Mouse (Mus musculus): ENCODE measurements around the gene Zbtb12.
"Not testable (repeated sequence)": the region's sequence is repeated elsewhere in the genome, so short reads cannot be mapped to it uniquely, and the experiment has no call there.

Zbtb12 gene

DNA sequence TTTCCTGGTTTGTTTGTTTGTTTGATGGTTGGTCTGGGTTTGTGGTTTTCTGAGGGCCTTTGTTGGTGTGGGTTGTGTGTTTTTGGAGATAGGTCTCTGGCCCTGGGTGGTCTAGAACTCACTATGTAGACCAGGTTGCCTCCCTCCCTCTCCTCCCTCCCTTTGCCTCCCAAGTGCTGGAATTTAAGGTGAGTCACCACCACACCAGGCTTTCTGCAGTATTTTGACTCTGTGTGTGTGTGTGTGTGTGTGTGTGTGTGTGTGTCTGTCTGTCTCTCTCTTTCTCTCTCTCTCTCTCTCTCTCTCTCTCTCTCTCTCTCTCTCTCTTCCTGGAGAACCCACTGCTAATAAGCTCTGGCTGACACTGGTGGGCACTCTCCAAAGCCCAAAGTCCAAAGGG, 1.9 kb downstream of the Zbtb12 start:
- no peak for DNase-seq

DNA sequence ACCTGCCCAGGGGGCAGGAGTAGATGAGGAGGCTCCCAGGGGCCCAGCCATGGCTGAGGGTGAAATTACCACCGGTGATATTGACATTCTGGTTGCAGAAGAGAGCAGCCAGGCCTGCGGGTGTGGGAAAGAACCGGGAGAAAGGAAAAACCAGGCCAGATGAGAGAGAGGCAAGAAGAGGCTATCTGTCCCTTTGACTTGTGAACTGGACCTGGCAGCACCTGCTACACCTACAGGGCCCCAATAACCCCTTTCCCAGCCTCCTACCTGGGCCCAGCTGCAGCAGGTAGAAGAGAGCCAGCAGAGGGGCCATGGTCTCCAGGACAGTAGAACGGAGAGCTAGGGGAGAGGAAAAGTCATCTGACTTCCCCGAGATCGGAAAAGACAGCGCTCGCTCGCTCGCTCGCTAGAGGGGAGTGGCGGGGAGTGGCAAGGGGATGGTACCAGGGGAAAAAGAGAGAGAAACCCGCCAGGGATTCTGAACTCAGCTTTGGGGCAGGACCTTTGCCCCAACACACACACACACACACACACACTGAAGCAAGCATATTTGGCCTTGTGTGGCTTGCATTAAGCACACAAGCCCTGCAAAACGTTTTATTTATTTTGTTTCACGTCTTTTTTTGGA, 2.5 kb downstream of the Zbtb12 start, which contains the start of gene Gm20547:
Gm20547 (minus strand) TSS at position 360 of the 628 bp plus-strand sequence.
- no peak for DNase-seq

DNA sequence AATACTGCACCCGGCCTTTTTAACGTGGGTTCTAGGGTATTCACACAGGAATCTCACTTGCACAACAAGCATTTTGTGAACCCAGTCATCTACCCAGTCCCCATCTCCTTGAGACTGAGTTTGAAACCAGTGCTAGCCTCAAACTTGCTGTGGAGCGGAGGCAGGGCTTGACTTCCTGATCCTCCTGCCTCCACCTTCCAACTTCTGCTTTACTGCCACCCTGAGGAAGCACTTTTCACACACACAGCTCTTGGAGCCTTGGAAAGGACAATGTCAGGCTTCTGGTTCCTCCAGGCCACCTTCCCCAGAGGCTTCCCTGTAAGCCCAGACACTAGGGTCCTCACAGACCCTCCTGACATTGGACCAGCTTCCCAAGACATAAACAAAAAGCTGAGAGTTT, 4.0 kb downstream of the Zbtb12 start:
- DNase-seq = no peak

DNA sequence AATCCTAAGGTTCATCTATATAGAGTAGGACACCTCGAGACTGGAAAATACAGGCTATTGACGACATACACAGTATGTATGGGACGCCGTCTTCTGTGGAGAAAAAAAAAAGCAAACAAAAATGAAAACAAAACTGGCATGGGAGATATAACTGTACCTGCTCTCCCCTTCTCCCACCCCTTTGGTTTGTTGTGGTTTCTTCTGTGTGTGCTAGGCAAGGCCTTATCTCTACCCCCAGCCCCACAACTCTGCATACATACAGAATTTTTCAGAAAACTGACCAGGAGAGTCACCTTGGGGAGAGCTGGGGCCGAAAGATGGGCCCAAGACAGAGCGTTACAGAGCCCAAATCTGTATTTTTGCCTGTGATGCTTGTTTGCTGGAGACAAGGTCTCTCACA, 5.4 kb downstream of the Zbtb12 start:
- DNase-seq = no peak

DNA sequence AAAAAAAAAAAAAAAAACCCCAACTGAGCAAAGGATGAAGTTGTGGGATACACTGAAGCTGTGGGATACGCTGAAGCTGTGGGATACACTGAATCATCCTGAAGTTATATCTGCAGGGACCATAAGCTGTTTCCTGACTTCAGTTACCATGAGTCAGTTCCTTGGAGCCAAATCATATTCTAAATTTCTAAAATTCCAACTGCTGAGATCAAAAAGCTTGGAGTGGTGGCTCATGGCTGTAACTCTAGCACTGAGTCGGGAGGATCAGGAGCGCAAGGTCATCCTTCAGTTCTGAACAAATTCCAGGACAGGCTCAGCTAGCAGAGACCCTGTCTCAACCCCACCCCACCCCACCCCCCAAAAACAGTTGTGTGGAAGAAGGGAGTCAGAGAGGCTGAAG, 6.3 kb downstream of the Zbtb12 start:
- DNase-seq = no peak

DNA sequence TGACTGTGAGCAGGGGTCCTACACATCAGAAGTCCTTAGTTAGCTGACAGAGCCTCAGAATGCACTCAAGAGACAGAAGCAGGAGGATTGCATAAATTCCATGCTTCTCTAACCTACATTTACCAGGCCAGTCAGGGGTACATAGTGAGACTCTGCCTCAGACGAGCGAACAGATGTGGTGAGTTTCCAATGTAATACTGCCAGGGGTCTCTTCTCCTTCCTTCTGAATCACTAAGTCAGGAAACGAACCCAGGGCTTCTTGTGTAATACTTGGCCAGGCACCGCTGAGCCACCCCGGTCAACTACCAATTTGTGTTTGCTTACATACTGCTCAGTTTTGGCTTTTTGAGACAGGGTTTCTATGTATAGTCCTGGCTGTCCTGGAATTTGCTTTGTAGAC, 8.7 kb downstream of the Zbtb12 start:
- no peak for DNase-seq

DNA sequence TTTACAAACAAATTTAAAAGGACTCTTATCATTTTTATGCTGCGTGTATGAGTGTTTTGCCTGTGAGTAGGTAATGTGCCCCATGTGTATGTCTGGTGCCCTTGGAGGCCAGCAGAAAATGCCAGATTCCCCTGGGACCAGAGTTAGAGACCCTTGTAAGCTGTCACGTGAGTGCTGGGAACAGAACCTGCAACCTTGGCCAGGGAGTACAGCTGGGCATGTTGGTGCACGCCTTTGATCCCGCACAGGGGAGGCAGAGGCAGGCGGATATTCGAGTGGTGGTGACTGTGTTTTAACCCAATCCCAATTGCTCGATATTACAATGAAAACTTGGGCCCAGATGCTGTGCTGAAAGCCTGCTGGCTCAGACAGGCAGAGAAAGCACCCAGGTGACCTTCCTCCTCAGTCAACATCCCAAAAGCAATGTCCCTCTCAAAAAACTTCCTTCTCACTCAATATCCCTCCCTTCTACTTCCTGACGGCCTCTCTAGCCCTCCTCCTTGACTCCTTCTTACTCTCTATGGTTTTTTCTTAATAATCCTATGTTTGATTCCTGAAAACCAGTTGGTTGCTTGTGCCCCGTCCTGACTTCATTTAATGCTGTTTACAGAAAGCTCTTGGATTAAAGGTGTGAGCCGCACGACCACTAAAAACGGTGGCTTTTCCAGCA, 10.9 kb downstream of the Zbtb12 start:
- DNase-seq = no peak

DNA sequence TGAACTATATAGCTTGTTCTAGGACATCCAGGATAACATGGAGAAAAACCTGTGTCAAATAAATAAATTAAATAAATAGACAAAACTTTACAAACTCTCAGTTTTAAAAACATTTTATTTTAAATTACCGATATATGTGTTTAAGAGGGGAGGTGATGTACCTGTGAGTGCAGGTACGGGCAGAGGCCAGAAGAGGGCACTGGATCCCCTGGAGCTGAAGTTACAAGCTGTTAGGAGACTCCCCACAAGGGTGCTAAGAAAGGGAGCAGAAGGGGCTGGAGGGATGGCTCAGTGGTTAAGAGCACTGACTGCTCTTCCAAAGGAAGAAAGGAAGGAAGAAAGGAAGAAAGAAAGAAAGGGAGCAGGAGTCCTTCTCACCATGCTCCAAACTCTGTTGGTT, 12.1 kb downstream of the Zbtb12 start:
- DNase-seq = no peak

DNA sequence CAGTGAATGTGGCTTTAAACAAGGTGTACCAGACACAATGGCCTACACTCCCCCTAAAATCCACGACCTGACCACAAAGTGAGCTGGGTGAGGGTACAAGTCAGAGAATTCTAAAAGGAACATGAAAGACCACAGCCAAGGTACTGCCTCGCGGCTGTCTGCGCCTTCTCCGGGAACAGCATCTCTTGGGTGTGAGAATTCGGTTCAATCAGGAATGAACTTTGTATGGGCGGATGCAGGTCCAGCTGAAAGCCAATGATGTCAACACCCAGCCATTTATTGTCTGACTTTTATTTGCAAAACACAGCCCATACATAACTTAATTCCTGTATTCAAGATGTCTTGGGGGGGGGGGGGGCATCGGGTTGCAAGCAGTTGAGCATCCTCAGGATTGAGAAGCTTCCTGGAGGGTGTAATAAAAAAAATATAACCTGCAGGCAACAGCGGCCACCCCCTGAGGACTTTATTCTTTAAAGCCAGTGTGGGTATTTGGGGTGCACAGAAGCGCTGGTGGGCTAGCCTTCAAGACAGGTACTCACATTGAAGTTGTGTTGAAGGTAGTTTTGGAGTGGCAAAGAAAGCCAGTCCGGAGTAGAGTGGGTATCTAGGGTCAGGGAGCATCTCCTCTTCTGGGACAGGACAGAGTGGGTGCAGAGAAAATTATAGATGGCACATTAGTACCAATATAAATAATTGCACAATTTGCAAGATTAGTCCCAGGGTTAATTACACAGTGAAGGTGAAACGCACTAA, 14.0 kb downstream of the Zbtb12 start:
- DNase-seq = no peak

DNA sequence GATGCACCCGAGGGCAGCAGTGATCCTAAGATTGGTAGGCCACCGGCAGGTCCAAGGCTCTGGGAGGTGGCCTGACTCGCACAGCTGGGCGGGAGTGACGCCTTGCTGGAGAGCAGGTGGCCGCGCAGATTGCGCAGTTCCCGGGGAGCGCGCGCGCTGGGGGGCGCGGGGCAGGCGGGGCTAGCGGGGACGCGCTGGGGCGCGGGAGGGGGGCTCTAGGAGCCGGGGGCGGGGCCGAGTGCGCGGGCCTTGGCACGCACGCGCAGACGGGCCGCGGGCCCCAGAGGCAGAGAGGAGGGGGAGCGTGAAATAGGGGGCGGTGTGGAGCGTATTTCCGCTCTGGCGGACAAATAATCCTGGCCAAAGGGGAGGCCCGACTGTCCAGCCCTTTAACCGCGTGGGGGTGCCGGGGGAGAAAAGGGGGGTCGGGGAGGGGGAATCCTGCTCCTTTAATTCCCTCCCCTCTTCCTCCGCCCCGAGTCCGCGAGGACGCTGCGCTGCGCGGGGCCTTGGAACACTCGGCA, 14.9 kb downstream of the Zbtb12 start:
- peak; percentile 96 for DNase-seq

DNA sequence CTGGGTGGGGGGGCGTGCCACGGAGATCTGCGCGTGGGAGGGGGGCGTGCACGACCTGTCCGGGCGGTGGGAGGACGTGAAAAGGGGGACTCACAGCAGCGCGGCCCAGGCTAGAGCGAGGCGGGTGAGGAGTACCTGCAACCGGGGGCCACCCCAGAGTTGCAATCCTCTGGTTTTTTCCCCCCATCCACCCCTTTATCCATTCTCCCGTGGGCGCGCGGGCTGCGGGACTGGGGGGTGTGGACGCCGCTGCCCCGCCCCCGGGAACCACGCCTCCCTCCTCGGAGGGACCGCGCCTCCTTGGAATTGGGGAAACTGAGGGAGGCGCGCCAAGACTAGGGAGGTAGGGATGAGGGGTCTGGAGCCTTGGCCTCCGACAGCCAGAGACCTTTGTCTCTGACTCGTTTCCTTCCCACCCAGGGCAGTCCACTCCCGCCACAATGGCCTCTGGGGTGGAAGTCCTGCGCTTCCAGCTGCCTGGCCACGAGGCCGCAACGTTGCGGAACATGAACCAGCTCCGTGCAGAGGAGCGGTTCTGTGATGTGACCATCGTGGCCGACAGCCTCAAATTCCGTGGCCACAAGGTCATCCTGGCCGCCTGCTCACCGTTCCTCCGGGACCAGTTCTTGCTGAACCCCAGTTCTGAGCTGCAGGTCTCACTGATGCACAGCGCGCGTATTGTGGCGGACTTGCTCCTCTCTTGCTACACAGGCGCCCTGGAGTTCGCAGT, 15.7 kb downstream of the Zbtb12 start:
- peak; percentile 55 for DNase-seq

DNA sequence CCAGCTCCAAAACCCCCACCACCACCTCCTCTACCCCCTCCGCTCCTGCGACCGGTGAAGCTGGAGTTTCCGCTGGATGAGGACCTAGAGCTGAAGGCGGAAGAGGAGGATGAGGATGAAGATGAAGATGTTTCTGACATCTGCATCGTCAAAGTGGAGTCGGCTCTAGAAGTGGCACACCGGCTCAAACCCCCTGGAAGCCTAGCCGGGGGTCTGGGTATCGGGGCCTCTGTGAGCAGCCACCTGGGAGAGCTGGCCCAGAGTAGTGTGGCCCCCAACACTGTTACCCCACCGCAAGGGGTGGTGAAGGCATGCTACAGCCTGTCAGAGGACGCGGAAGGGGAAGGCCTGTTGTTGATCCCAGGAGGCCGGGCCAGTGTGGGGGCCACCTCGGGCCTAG, 16.4 kb downstream of the Zbtb12 start:
- no peak for DNase-seq

DNA sequence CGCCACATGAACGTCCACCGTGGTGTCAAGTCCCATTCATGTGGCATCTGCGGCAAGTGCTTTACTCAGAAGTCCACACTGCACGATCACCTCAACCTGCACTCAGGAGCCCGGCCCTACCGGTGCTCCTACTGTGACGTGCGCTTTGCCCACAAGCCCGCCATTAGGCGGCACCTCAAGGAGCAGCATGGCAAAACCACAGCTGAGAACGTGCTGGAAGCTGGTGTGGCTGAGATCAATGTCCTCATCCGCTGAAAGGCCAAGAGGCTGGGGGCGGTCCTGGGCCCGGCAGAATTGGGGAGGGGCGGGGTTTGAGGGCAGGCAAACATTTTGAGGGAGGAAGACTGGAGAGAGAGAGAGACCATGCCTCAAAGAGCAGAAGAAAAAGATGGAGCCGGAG, 17.1 kb downstream of the Zbtb12 start:
- DNase-seq = peak; percentile 31

DNA sequence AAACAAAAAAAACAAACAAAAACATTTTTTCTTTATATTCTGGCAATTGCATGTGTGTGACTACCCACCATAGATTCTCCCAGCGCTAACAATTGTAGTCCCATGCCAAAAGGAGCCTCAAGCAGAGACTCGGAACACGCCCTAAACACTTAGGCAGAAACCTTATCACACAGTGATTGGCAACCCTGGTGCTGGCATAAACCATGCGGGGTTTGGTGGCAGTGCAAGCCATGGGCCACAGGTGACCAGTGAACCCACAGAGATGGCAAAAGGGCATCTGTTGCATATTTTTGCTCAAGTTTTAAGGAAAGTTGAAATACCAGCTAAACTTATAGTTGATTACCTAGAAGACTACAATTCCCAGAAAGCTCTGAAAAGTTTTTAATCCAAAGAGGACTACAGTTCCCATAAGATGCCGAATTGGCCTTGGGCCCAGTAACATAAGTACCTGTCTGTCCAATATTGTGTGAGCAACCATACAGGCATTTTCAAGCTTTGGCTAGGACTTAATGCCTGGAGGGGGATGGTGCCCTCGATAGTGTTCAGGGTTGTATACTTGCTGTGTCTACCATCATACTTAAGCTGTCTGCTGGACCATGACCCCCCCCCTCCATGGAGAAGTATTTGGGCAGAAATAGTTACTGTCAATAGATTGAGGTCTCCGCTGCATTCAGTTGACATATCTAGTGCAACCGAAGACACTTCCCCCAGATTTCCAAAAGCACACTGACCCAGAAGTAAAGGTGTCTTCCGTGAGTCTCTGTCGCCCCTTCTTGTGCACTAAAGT, 18.3 kb downstream of the Zbtb12 start:
- peak; percentile 65 for DNase-seq

DNA sequence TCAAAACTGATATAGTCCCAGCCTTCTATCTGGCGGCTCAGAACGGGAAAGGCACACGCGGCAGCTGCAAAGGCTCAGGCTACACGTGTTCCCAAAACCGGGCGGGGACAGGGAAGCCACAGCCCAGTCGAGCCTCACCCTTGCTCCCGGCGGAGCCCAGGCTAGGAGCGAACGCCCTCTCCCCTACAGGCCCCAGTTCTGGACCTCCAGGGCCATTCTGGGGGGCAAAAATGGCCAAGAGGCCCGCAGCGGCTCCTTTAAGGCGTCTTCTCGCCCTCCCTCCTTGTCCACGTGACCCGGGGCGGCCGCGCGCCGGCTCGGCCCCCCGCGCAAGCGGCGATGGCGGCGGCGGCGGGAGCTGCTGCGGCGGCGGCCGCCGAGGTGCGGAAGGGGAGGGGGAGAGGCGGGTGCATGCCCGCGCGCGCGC, 18.9 kb downstream of the Zbtb12 start, which contains the start of the genes C2 and Ehmt2:
C2 (minus strand) TSS at position 106 of the 427 bp plus-strand sequence.
Ehmt2 (plus strand) TSS at position 310 of the 427 bp plus-strand sequence.
- peak; percentile 85 for DNase-seq

DNA sequence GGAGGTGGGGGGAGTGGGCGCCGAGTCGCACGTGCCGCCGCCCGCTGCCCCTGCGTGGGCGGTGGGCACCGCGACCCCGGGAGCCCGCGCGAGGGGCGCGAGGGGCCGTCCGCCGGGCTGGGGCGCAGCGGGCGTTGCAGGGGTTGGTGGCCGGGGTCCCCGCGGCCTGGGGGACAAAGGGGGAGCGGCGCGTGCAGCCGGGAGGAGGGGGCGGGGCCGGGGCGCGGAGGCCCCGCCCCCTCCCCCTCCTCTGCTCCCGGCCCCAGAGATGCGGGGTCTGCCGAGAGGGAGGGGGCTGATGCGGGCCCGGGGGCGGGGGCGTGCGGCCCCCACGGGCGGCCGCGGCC, 19.4 kb downstream of the Zbtb12 start:
- DNase-seq = no peak

DNA sequence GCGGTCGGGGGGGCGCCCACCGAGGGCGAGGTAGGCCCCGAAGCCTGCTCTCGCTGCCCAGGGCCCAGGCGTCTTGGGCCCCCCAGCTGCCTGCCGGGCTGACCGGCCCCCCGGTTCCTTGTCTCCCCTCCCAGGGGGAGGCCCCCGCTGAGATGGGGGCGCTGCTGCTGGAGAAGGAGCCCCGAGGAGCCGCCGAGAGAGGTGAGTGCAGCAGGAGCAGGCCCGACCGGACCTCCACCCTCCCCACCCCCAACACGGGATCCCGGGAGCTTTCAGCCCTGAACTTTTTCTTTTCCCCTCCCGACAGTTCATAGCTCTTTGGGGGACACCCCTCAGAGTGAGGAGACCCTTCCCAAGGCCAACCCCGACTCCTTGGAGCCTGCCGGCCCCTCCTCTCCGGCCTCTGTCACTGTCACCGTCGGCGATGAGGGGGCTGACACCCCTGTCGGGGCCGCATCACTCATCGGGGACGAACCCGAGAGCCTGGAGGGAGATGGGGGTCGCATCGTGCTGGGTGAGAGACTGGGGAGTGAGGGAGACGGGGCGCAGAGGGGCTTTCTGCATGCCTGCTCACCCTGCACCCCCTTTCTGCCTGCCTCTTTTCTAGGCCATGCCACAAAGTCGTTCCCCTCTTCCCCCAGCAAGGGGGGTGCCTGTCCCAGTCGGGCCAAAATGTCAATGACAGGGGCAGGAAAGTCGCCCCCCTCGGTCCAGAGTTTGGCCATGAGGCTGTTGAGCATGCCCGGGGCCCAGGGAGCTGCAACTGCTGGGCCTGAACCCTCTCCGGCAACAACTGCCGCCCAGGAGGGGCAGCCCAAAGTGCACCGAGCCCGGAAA, 20.0 kb downstream of the Zbtb12 start:
- peak; percentile 50 for DNase-seq

DNA sequence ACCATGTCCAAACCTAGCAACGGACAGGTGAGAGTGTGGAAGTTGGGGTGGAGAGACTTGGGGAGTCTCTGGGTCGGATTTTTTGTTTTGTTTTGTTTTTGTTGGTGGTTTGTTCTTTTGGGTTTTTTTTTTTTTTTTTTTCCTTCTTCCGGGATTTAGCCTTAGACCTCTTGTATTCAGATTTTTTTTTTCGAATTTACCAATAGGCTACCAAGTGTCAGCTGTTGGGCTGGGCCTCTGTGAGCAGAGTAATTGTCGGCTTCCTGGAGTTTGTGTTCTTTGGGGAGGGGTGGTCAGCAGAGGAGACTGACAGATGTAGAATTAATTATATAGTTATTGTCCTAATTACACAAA, 20.6 kb downstream of the Zbtb12 start:
- peak; percentile 58 for DNase-seq

DNA sequence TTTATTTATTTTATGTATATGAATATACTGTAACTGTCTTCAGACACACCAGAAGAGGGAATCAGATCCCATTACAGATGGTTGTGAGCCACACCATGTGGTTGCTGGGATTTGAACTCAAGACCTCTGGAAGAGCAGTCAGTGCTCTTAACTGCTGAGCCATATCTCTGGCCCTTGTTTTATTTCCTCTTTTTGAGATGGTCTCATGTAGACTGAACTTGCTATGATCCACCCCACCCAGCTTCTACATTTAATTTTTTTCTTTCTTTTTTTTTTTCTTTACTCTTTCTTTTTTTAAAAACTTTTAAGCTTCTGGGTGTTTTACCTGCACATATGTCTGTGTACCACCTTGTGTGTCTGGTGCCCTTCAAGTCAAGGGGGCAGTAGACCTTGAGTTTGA, 21.5 kb downstream of the Zbtb12 start:
- not testable (repeated sequence) for DNase-seq

DNA sequence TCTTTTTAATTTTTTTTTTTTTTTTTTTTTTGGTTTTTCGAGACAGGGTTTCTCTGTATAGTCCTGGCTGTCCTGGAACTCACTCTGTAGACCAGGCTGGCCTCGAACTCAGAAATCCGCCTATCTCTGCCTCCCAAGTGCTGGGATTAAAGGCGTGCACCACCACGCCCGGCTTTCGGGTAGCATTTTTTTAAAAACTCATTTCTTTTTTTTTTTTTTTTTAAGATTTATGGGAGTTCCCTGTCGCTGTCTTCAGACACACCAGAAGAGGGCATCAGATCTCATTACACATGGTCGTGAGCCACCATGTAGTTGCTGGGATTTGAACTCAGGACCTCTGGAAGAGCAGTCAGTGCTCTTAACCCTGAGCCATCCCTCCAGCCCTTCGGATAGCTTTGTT, 22.7 kb downstream of the Zbtb12 start:
- not testable (repeated sequence) for DNase-seq

DNA sequence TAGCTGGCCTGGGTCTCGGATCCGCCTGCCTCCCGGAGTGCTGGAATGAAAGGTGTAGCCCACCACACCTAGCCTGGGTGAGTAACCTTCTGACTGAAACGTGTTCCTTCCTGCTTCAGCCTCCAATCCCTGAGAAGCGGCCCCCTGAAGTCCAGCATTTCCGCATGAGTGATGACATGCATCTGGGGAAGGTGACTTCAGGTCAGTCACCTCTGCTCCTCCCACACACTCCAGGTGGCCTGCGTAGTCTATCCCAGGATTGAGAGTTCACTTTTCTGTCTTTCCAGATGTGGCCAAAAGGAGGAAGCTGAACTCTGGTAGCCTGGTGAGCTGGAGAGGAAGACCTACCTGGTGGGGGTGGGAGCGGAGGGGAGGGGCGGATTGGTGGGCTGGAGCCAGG, 23.6 kb downstream of the Zbtb12 start:
- no peak for DNase-seq

Measured in lung, postnatal 10 days (tissue).